Mouse (Mus musculus) cerebellum, postnatal 36 days (tissue): ENCODE results near the gene Reck.

Source experiments
- DNase-seq, 2 experiments: peaks; one replicate each; pipeline ENCODE4 v3.0.0; 2021 to 2022; ENCODE audit warnings: mixed read lengths in 2 of 2

The Reck gene

DNA sequence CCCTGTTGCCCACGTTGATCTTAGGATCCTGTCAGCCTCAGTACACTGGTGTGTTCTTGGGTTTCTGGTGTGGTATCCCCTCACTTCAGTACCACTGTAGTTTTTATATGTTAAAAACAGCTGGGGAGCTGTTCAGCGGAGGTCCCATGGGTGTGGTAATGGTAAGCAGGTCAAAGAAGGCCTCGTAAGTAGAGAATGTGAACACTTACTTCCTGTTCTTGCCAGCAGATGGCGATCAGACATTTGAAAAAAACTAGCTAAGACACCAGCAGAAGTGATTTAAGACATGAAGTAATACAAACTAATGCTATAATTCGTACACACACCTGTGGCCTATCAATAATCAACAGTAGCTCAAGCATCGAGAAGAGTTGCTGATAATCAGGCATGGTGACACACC lies 31.1 kb downstream of the Reck start:
- peak; percentile 14 to 45 for DNase-seq

DNA sequence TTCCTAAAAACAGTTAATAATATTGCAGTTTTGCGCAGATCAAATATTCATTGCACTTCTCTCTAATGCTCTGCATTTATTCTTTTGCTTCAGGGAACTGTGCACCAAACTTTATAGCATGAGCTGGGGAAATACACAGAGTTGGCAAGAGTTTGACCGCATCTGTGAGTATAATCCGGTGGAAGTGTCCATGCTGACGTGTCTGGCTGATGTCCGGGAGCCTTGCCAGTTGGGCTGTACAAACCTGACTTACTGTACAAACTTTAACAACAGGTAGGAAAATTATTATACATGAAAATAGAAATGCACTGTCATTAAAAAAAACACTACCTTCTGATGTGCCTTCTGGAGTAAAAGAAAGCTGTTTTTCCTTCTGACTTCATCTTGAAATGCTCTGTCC lies 42.9 kb downstream of the Reck start:
- DNase-seq = no peak

DNA sequence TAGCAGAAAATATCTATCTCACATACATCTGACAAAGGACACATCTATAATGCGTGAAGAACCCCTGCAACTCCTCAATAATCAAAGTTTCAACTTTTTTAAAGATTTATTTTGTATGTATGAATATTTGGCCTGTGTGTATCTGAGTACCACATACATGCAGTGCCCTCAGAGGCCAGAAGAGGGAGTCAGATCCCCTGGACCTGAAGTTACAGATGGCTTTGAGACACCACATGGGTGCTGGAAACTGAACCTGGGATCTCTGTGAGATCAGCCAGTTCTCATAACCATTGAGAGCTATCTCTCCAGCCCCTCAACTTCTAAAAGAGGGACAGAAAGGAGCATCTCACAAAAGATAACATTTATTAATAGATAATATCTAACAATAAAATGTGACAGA lies 45.3 kb downstream of the Reck start:
- DNase-seq = no peak

DNA sequence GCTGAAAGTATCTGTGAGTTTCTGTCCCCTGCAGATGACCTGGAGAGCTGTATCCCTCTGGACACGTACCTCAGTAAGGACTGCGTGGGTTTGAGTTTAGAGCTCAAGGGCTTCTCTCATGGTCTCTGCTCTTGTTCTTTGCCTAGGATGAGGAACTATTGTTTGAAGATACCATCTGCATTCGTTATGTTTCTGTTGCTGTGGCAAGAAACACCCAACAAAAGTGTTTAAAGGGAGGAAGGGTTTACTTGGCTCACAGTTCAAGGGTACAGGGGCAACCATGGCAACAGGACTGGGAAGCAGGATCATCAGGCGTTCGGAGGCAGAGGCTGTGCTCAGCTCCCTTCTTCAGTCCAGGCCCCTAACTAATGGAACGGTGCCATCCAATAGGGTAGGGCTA lies 49.8 kb downstream of the Reck start:
- DNase-seq = no peak

DNA sequence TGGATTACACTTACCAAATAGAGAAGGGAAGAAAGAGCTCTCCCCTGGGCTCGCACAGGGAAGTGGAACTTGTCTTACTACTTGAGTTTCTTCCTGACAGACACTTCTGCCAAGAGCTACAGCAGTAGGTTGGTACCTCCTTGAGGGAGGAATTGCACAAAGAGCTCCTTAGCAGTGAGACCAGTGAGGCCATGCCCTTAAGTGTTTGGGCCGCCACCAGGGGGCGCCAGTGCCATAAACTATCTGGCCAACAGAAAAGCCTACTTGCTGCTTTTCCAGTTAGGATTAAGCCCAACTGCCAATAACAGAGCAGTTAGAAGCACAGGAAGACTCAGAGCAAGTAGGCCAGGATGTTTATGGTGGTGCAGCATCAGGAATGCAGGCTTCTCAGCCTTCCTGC lies 50.4 kb downstream of the Reck start:
- DNase-seq = peak; percentile 80 to 82

DNA sequence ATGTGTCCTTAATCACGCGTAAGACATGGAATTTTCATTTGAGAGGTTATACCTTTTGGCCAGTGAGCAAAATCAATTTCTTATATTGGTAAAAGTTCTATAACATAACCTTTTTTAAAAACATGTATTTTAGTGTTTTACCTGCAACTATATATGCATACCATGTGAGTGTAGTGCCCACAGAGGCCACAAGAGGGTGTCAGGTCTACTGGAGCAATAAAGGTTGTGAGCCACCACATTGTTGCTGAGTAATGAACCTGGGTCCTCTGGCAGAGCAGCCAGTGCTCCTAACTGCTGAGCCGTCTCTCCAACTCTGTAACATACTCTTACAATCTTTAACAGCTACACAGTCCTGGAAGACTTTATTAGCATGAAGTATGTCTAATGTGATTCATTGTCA lies 52.5 kb downstream of the Reck start:
- no peak for DNase-seq

DNA sequence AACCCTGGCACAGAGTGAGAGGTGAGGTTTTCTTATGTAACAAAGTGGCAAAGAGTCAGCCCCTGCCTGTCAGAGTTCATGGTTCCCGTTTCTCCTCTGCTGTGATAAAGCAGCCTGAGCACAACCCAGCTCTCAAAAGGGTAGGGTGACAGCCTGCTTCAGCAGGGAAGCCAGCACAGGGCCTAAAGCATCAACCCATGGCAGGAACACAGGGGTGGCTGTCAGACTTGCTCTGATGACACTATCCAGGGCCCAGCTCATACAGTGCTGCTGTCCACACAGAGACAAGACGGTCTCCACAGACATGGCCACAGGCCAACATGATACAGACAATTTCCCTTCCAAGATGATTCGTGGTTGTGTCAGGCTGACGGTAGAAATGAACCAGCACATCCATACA lies 56.5 kb downstream of the Reck start:
- DNase-seq = no peak

DNA sequence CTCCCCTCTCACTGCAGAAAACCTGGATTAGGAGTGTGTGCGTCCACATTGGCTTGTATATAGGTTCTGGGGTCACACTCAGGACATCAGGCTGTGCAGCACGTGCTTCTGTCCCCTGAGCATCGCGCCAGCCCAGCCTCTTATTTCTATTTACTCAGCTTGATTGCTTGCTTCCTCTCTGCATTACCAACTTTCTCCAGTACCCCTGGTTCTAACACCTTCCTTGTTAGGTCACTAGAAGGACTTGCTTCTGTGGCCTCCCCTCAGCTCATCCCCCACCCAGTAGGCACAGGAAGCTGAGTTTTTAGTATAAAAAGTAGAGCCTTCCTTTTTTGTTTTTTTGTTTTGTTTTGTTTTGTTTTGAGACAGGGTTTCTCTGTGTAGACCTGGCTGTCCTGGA lies 60.9 kb downstream of the Reck start:
- no peak for DNase-seq

DNA sequence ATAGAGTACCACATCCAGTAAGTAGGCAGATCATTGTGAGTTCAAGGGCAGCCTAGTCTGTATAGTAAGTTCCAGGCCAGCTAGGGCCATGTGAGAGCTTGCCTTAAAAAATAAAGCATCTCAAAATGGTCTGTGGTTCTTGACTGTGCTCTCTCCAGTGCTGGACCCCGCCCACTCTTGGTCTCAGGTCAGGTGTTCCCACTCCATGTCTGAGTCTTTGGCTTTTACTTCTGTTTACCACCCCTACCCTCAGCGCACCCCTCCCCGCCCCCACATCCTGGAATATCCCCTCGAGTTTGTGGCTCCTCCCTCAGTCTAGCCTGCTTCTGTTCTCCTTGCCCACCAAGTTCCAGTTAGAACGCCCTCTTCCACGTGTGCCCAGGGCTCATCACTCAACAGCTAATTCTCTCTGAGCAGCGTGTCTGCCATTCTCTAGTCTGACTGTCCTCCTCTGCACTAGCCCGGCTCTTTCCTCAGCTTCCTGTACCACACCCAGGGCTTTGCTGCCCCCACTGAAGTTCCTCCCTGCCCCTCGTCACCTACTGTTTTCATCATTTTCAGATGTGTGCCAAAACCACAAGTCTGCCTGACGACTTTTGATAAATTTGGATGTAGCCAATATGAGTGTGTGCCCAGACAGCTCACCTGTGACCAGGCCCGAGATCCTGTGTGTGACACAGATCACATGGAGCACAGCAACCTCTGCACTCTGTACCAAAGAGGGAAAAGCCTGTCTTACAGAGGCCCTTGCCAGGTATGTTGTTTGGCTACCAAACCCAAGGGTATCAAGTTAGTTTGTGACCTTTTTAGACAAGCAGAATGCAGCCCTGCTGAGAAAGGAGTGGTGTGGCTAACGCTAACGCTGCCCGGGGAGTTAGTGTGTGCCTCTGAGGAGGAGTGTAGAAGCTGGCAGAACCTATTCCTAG lies 61.7 kb downstream of the Reck start:
- DNase-seq = no peak

DNA sequence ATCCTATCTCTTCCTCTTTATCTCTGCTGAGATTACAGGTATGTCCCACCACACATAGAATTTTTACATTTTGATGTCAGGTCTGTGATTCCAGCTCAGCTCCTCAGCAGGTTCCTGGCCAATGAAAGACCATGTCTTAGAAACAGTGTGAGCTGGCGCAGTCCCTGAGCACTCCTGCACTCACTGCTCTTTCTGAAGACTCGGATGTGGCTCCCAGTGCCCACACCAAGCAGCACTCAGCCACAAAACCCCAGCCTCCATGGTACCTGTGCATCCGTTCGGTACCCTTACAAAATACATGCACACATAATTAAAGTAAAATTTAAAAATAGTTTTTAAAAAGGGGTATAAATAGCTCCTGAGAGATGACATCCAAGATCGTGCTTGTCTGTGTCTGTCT lies 66.0 kb downstream of the Reck start:
- DNase-seq = no peak

DNA sequence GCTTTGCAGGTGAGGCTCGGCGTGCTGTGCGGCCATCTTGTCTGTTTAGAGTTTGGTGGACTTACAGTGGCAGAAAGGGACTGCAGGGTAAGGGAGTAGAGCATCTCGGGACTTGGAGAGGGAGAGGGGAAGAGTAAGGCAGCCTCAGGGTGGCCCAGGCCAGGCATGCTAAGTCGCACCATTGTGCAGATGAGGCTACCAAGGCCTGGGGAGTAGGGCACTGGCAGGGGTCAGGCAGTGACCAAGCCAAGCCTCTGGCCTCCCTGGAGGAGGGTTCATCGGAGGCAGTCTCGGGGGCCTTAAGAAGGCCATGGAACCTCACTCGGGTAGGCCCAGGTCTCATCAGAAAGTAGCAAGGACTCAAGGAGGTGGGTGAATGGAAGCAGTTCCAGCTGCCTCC lies 67.1 kb downstream of the Reck start:
- no peak for DNase-seq

DNA sequence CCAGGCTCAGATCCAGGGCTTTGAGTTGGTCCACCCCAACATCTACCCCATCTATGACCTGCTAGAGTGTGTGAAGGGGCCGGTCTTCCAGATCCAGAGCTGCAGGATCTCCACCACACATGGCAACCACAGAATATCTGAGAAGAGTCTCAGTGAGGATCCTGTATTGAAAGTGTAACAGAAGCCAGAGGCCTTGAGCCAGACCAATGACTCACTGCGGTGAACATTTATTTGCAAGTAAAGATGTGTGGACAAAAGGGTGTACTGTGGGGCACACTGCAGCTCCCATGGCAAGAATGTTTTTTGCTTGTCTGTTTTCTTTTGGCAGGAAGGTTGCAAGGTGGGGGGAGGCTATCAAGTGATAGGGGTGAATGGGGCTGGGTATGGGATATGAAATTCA lies 72.2 kb downstream of the Reck start:
- DNase-seq = no peak

DNA sequence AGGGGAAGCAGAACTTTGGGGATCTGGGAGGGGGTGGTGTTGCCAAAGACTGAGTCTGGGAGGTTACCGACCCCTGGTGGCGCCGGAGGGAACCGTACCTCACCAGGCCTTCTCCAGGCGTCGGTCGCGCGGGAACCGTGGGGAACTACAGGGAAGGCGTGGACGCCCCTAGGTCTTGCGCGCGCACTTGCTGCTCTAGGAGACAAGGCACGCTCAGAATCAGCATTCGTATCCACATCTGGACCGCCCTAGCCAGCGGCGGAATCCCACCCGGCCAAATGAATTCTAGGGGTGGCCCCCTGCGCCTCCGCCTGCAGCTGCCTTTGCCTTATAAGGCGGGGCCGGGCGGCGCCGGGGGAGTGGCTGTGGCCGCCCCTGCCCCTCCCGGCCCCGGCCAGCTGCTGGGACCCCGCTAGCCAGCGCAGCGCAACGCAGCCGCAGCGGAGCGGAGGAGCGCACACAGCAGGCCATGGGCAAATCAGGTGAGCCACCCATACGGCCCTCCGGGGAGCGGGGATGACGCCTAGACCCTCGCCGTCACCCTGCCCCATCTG lies 82.0 kb downstream of the Reck start, which contains the start of gene Glipr2:
TSS of gene Glipr2 (plus strand) at position 110 of the 554 bp plus-strand sequence.
- DNase-seq = peak in 1 of 2 experiments; percentile 41

DNA sequence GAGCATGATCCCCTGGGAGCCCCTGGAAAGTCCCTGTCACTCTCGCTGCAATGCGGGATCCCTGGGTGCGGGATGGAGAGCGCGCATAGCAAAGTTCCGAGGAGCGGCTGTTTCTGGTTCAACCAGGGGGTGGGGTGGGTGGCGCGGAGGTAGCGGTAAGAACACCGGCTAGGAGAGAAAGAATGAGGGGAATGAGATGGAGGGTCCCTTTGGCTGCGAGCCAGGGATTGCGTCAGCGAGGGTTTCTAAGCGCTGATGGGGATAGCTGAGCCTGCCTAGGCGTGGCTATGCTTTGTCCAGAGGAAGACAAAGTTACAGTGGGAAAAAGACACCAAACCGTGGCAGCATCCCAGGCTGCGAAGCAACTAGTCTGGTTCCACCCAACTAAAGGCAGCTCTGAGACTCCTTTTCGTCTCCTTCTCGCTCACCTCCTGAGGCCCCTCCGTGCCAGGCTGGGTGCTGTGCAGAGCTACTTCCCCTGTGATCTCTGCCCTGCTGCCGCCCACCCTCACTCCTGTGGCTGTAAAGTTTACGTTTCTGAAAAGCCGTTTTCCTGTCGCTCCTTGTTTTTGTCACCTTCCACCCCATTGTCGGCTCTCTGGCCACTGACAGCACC lies 82.6 kb downstream of the Reck start:
- no peak for DNase-seq

DNA sequence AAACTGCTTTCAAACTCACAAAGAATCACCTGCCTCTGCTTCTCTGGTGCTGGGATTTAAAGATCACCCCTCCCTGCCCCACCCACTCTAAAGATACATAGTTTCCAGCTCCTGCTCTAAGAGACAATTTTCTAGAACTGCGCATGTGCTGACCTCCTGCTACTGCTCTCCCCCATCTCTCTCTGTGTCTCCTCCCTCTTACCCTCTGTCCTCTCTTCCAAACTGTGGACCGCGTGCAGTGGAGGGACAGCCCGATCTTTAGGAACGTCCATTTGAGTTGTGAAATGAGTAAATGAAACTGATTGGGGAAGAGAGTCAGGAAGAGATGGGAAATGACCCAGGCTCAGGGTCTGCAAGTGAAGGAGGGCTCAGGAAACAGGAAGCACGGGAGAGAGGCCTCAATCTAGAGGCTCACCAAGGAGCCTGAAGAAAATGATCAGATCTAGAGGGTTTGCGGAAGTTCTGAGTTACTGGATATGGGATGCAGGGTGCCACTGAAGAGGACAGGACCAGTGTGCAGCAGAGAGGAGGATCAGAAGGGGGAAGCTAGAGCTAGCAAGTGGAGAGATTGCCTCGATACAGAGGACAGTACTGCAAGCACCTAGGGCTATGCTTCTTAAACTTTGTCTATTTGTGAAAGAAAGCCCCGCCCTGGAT lies 84.3 kb downstream of the Reck start:
- DNase-seq = no peak

DNA sequence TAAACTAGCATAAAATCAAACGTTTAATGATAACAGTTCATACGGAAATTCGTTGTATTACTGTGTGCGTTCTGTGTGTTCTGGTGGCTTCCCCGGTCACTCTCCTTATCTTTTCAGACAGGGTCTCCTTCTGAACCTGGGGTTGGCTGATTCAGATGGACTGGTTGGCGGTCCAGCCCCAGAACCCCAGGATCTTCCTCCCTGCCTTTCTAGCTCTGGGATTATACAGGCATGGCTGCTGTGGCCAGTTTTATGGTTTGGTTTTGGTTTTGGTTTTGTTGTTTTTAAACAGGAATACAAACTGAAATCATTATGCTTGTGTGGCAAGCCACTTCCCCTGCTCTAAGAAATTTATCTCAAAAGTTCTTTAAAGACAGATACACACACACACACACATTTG lies 84.9 kb downstream of the Reck start:
- no peak for DNase-seq

DNA sequence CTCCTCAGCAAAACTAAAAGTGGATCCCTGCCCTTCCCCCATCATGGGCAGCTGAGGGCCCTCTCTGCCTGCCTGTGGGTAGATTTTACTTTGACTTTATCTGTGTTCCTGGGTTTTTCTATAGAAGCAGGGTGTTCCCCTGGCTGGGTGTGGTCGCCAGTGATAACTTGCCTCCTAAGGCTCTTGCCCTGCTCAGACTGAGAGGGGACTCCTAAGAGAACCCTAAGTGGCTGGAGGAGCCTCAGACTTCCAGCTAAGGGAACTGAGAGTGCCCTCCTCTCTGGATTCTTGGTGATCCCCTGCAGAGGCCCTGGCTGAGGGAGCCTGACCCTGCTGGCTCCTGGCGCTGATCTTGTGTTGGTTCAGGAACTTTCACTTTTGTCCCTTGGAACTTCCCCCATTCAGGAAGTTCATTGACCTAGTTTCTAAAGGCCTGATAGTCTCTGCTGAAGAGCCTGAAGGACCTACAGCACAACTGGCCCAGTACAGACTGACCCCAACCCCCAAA lies 89.0 kb downstream of the Reck start:
- DNase-seq = no peak

DNA sequence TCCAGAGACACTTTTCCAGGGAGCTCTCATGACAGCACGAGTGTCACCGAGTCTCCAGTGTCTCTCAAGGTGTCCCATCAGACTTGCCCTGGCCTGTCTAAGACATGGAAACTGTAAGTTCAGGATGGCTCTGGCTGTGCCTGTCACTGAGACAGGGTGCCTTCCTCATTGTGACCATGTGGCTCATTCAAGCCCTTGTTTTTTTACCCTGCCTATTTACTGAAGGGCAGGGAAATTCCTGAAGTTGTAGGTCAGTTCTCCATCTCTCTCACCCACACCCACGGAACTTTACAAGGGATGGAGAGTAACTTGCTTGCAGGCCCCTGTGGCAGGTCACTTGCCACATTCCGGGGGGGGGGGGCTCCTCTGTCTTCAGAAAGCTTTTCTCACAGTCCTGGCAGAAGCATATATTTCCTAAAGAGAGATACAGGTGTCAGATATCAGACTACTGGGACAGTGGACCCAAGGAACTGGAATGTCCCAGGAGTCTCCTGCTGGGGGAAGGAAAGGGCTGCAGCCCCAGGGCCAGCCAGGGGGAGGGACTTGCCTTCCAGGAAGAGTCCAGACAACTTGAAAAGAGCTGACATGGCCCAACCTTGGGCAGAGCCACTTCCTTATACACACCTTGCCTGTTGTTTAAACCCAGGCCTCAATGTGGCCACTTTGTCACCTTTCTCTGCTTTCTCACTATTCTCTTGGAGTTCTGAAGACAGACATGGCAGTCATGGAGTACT lies 89.8 kb downstream of the Reck start:
- no peak for DNase-seq

DNA sequence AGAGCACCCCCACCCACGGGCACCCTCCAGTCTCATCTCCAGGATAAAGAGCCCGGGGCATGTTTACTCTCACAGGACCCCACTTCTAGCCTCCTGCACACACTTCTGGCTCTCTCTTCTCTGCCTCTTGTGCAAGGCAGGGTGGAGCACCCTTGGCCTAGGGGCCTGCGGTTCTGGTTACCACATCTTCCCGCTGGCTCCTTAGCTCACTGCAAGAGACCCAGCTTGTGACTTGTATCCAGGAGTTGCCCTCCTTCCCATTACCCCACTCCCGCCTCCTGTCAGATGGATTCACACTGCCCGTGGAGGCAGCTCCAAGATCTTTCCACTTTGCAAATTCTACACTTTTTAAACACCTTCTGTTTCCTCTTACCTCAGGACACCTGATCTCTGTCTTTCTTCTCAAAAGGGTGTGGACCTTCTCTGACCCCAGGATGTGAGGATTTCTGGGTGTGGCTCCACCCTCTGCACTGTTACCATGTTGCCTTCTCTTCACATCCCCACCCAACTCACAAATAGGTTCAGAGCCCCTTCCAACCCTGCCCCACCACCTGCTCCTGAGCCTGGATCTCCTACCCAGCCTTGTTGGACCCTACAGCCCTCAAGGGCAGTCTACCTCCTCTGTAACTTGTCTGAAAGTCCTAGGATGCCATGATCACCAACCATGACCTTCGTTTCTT lies 90.7 kb downstream of the Reck start:
- DNase-seq = no peak

DNA sequence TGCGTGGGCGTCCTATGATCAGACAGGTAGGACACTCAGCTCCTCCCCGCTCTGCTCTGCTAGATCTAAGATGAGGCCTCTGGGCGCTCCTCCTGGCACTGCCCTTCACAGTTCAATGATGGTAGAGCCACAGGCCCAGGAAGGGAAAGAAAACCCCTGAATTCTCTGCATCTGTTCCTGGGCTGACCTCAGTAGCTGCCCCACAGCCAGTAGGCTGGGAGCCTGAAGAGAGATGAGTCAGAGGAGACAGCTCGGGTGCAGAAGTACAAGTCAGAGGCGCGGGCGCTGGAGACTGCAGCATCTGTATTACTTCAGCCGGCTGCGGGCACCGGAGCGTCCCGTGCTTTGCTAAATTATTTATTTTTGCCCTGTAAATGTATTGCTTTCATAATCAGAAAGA lies 93.3 kb downstream of the Reck start:
- peak; percentile 51 to 53 for DNase-seq

DNA sequence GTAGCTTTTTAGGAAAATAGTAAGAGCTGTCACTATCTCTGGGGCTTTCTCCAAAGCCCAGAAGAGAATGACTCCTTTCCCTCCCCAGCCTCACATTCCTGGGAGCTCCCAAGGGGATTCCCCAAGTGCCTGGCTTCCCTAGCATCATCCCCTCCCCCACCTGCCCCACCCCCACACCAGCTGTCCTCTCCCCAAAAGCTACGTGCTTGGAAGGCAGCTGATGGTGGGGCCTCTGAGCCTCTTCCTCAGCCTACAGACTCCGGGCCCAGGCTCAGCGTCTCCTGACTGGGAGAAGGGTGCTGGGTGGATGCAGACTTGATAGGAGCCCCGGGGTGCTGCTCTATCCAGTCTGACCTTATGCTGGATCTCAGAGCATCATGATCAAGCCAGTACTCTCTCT lies 94.0 kb downstream of the Reck start:
- DNase-seq = no peak
